Mouse (Mus musculus) olfactory bulb, adult 2 months (tissue): ENCODE results near the gene Gabrb2. TPM values are rescaled to one million over a fixed set of nuclear protein-coding genes. Genes with fewer than 3 reads are reported as not detected.

Experiments used
- H3K27ac ChIP-seq: fragments of 200-500 bp; 2 replicates; pipeline ENCODE4 v1.5.1; 2012; ENCODE audit warnings: low read depth, low read length; ENCODE audit not compliant: insufficient read depth
- H3K4me1 ChIP-seq: fragments of 200-500 bp; 2 replicates; pipeline ENCODE4 v1.6.1; 2012; ENCODE audit warnings: low read length; ENCODE audit not compliant: control insufficient read depth, insufficient read depth
- H3K4me3 ChIP-seq: fragments of 200-500 bp; 2 replicates; pipeline ENCODE4 v1.5.1; 2012; ENCODE audit warnings: mild to moderate bottlenecking, low read depth, low read length, moderate library complexity; ENCODE audit not compliant: insufficient read depth
- CTCF ChIP-seq: fragments of 200-500 bp; IDR thresholded peaks from 2 replicates; pipeline ENCODE4 v1.5.1; 2012; ENCODE audit warnings: low read depth, mild to moderate bottlenecking, low read length, moderate library complexity; ENCODE audit not compliant: insufficient read depth
- POLR2A ChIP-seq: fragments of 200-500 bp; IDR thresholded peaks from 2 replicates; pipeline ENCODE4 v1.6.1; 2012; ENCODE audit warnings: mild to moderate bottlenecking, low read depth, low read length, moderate library complexity; ENCODE audit not compliant: insufficient read depth
- WGBS: fragments of 180-500 bp; shearing (Covaris S2); methylation state at CpG from one replicate; pipeline ENCODE4 v1.1.7; 2018; 5-methylcytosine and 5-hydroxymethylcytosine counted together
- polyA plus RNA-seq: library from polyadenylated mRNA; stranded (reverse); fragments of >200 nt; gene quantifications from 2 replicates; pipeline ENCODE4 v1.2.4, GENCODE M21; 2012; ENCODE audit warnings: low replicate concordance; ENCODE audit not compliant: missing spikeins, insufficient read depth, insufficient read length

Gabrb2 gene
- polyA plus RNA-seq, 1 experiment: not detected

DNA sequence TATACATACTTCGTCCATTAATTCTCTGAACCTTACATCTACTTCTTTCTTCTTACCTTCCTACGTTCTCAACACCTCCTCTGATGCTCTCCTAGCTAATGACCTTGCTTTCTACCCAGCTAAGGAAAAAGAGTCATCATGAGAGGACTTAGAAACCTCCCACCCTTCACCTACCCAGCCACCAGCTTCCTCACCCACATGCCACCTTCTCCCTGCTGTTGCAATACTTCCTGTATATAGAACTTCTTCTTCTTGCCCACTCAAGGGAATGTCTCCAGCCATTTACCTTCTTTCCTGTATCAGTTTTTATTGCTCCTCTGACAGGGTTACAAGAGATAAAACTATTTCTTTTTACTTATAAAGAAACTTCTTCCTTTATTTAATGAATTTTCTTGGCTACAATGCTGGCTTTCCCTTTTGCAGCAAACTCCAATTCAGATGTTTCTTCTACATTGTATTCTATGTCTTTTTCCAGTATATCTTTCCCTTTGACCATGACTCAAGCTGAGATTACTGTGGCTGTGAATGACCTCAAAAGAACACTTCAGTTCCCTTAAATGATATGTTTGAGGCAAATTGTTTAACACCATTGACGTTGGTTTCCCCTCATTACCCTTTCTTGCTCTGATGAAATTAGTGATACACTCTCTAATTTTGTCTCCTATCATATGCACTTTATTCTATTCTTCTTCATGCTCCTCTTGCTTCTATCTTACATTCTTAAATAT is 155.8 kb downstream of the Gabrb2 start:
- TF ChIP-seq POLR2A (no peak), CTCF (no peak)

DNA sequence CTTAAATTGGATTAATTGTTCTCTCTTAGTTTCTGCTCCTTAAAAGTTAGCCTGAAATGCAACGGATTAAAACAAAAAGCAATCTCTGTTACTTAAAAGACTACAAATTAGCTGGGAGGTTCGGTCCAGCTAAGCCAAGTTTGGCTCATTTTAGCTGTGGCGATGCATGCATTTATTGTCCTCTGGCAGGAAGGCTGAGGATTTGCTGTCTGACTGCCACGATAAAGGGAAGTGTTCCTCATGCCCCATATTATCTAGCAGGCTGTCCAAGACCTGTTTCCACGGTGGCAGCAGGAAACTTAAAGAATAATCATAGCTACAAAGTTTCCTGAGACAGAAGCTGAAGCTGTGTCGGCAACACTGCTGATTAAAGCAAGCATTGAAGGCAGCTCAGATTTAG is 160.2 kb downstream of the Gabrb2 start:
- 15% methylated on average over 6 of the region's 6 CpGs for WGBS
- H3K4me1 ChIP-seq: no peaks in the 10 kb centered on the region
- H3K27ac ChIP-seq: no peak overlapping the region
- no peak overlapping the region for H3K4me3 ChIP-seq
- TF ChIP-seq CTCF (no peak), POLR2A (no peak)

More for the DNA sequence above, 155.8 kb downstream of the Gabrb2 start:
- no peak overlapping the region for H3K4me3 ChIP-seq
- WGBS: 68% methylated on average over 3 of the region's 3 CpGs
- no peaks in the 10 kb centered on the region for H3K4me1 ChIP-seq
- H3K27ac ChIP-seq: no peak overlapping the region

DNA sequence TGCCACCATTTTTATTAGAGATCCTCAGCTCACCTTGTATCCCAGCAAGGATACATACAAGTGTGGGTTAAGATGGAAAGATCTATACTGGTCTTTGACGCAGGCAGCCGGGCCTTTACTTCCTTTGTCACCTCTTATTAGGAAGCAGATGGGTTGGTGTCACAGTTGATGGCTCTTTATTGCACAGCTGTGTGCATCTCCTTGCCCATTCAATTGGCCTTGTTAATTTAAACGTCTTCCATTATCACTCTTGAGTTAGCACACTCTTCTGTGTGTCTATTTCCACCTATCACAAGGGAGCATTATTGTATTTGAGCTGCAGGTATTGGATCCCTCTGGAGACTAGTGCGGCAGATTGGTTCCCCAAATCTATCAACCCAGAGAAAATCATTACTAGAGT is 161.6 kb downstream of the Gabrb2 start:
- Histone ChIP-seq H3K27ac (no peak overlapping the region), H3K4me1 (no peaks in the 10 kb centered on the region), H3K4me3 (no peak overlapping the region)
- 87% methylated on average over 4 of the region's 4 CpGs for whole genome bisulfite sequencing
- TF ChIP-seq CTCF (no peak), POLR2A (no peak)

DNA sequence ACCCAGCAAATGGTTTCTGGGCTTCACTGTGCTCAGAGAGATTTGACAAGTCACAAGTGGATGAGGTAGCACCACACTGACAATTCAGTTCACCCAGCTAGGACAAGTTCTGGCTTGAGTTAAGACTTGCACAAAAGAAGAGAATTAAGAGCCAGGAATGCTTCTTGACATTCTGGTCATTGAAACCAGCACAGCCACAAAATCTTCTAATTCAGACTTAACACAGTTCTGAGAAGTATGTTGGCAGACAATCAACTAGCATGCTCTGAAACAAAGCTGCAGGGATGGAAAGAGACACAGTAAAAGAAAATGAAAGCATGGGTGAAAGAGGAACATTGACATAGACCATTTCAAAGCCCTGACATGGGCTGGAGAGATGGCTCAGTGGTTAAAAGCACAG is 162.2 kb downstream of the Gabrb2 start:
- H3K4me1 ChIP-seq: no peaks in the 10 kb centered on the region
- H3K27ac ChIP-seq: no peak overlapping the region
- no peak overlapping the region for H3K4me3 ChIP-seq
- TF ChIP-seq POLR2A (no peak), CTCF (no peak)

- 69% methylated on average over 3 of the region's 3 CpGs for WGBS
- Histone ChIP-seq H3K4me1 (no peaks in the 10 kb centered on the region), H3K27ac (no peak overlapping the region), H3K4me3 (no peak overlapping the region)
- TF ChIP-seq POLR2A (no peak), CTCF (no peak)
Measured at GRCm38 (mm10) chr11:42592418-42592817, 172.9 kb downstream of the Gabrb2 start.

DNA sequence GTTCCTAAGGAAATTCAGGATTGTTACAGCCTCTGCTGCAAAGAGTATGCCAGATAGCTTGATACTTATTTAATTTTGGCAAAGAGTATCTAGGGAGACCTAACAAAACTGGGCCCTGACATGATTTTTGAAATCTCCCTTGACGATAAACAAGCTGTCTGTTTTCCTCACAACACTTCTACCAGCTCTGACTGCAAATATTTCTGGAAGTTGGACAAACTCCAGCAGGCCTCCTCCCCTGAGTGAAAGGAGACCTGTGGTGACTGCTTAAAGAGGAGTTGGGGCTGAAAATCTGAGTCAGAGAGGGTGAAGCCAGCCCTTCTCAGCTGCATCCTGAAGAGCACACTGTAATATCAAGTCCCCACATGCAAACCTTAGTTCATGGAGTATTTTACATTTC is 186.7 kb downstream of the Gabrb2 start:
- H3K27ac ChIP-seq: no peak overlapping the region
- H3K4me3 ChIP-seq: no peak overlapping the region
- no peaks in the 10 kb centered on the region for H3K4me1 ChIP-seq
- WGBS: 20% methylated on average over 1 of the region's 1 CpGs
- TF ChIP-seq POLR2A (no peak), CTCF (no peak)

DNA sequence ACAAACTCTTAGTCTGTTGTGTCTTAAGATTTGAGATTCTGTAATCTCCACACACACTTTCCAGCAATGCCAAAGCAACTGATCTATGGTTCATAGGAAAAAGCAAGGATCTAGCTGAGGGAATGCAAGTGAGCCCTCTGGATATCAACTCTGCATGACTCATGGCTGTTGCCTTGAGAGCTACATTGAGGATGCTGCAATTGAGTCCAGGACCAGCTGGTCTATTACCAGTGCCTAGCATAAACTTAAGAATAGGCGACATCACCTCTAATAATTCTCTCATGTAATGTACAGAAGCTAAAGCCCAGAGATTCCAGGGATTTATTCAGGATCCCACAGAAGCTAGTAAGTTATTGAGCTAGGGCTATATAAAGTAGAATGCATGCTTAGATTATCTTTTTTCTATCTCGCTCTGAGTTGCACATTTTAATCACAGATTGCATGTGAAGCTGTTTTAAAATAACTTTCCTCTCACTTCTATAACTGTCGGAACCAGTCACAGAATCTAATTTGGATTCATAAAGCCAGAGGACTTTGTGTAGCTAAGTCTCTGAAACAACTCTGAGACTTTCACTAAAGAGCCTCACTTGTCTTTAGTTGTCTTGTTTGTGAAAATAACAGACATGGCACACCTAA is 189.7 kb downstream of the Gabrb2 start:
- TF ChIP-seq CTCF: no peak
- no peak for TF ChIP-seq POLR2A
- 62% methylated on average over 3 of the region's 3 CpGs for WGBS
- no peak overlapping the region for H3K27ac ChIP-seq
- no peak overlapping the region for H3K4me3 ChIP-seq
- no peaks in the 10 kb centered on the region for H3K4me1 ChIP-seq

DNA sequence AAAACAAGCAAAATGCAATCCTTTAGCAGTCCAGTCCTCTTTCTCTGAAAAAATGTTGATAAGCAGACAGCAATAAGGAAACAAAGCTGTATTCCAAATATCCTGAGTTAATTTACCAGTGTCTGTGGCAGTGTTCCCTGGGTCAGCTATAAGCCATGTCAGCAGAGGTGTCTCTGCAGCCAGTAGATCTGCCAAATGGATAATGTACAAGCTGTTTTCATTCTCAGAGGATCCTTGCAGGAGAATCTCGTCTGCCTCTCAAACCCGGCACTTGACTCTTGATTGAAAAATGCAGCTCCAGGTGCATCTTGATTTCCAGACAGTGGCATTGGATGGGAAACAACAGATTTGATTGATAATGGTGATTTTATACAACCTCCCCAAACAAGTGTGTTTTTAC is 198.6 kb downstream of the Gabrb2 start:
- no peak for TF ChIP-seq CTCF
- TF ChIP-seq POLR2A: no peak
- whole genome bisulfite sequencing: 91% methylated on average over 2 of the region's 2 CpGs
- no peak overlapping the region for H3K27ac ChIP-seq
- no peaks in the 10 kb centered on the region for H3K4me1 ChIP-seq
- no peak overlapping the region for H3K4me3 ChIP-seq

- Histone ChIP-seq H3K4me3 (no peak overlapping the region), H3K27ac (no peak overlapping the region), H3K4me1 (no peaks in the 10 kb centered on the region)
- no peak for TF ChIP-seq CTCF
- no peak for TF ChIP-seq POLR2A
- WGBS: 68% methylated on average over 4 of the region's 4 CpGs
Measured at GRCm38 (mm10) chr11:42621109-42621508, 201.6 kb downstream of the Gabrb2 start.

DNA sequence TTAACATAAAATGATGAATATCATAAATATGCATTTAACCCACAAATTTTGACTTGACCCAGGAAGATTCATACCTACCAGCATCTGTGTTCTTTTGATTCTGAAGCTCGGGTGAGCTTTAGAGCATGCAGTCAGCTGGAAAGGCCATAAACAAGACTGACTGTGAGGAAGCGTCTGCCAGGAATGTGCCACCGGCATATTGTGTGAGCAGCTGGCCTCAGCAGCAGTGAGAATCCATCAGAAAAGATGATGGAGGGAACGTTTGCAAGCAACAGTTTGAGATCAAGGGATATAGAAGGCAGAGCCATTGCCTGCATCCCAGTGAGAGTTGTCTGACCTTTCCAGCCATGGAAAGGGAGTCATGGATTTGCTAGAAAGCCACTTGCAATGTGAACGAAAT is 230.6 kb downstream of the Gabrb2 start:
- 65% methylated on average over 5 of the region's 5 CpGs for WGBS
- no peak overlapping the region for H3K27ac ChIP-seq

More for the DNA sequence above, 230.6 kb downstream of the Gabrb2 start:
- TF ChIP-seq POLR2A (no peak), CTCF (no peak)
- no peaks in the 10 kb centered on the region for H3K4me1 ChIP-seq
- H3K4me3 ChIP-seq: no peak overlapping the region
